Mouse (Mus musculus) monocyte, adult 5-6 weeks (primary cell): ENCODE measurements around the gene Gucy2g. TPM values are rescaled to one million over a fixed set of nuclear protein-coding genes. Genes with fewer than 3 reads are reported as not detected.

Experiments
- total RNA-seq: library from RNA; stranded (forward); fragments of 200-1000, 200-491, 200-594 nt; gene quantifications from 3 replicates; pipeline ENCODE4 v1.2.3, GENCODE M21; 2017

Gucy2g gene
- total RNA-seq, 1 experiment from 2014 or later, result not detected

Other genes with a start within 250 kb of the Gucy2g start
- 1.9 to 6.5 TPM (median 5.3 TPM) in 3 replicates for gene Gpam, start 114.0 kb downstream of the Gucy2g start, total RNA-seq
- gene Tectb, start 60.5 kb downstream of the Gucy2g start, total RNA-seq, result not detected in 3 replicates
- 172 to 230 TPM (median 204 TPM) in 3 replicates for gene Acsl5, start 10.7 kb upstream of the Gucy2g start, total RNA-seq
- 83.3 to 102 TPM (median 84.5 TPM) in 3 replicates for gene Zdhhc6, start 74.8 kb upstream of the Gucy2g start, total RNA-seq
- 57.6 to 105 TPM (median 67.7 TPM) in 3 replicates for gene Vti1a, start 75.1 kb upstream of the Gucy2g start, total RNA-seq